Mouse (Mus musculus) megakaryocyte, embryonic 14.5 days (primary cell): ENCODE measurements around the gene Macrod1. TPM values are rescaled to one million over a fixed set of nuclear protein-coding genes. Genes with fewer than 3 reads are reported as not detected.

Experiments
- H3K27me3 ChIP-seq: replicated peaks from 2 replicates; pipeline ENCODE3; 2012; ENCODE audit warnings: inconsistent platforms
- H3K36me3 ChIP-seq: replicated peaks from 2 replicates; pipeline ENCODE3; 2012; ENCODE audit warnings: low read length, inconsistent platforms, mixed read lengths
- H3K4me1 ChIP-seq: 2 replicates; pipeline ENCODE4 v1.6.1; 2012; ENCODE audit warnings: inconsistent platforms
- H3K4me3 ChIP-seq: replicated peaks from 2 replicates; pipeline ENCODE3; 2012; ENCODE audit warnings: moderate library complexity, mild to moderate bottlenecking, inconsistent platforms
- H3K9me3 ChIP-seq: 2 replicates; pipeline ENCODE4 v1.6.1; 2012; ENCODE audit warnings: inconsistent platforms
- FLI1 ChIP-seq: IDR thresholded peaks from 2 replicates; pipeline ENCODE4 v1.6.1; 2012; ENCODE audit warnings: low read length, inconsistent platforms, mixed read lengths
- GATA1 ChIP-seq: IDR thresholded peaks from 3 replicates; pipeline ENCODE4 v1.6.1; 2012; ENCODE audit warnings: mixed read lengths, low read length, inconsistent platforms, borderline replicate concordance
- polyA plus RNA-seq: library from polyadenylated mRNA; stranded (reverse); fragments of >175 nt; gene quantifications from 2 replicates; pipeline ENCODE4 v1.2.3, GENCODE M21; 2012; ENCODE audit warnings: low replicate concordance; ENCODE audit not compliant: insufficient read depth

Gene Macrod1
- polyA plus RNA-seq, 1 experiment: 14.0 TPM

DNA sequence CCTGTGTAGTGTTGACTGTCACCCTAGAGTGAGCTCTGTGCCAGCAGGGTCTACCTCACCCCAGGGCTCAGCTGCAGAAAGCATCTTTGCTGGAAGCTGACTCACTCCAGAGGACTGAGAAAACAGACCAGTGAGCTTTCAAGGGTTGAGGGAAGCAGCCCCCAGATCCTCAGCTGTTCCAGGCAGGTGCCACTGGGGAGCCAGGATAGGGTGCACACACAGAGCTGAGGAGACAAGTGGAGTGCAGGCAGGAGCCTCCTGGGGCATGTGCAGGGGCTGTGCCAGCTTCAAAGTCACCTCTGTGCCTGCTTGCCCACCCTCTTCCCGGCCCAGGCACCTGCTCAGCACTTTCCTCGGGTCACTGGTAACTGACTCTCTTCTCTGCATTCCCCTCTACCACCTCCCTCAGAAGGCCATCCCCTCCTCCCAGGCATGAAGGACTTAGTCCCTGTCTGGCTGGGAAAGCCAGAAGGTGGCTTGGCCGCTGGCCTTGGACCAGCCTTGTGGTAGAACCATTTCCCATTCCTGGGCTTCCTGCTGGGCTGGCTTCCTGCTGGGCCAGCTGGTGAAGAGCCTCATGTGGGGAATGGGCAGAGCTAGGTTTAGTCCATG, 122.3 kb downstream of the Macrod1 start:
- TF ChIP-seq FLI1: no peak
- no peak for TF ChIP-seq GATA1
- peaks cover 17% of the 10 kb centered on the region for H3K4me1 ChIP-seq
- no peak overlapping the region for H3K4me3 ChIP-seq
- peaks cover 94% of the 10 kb centered on the region for H3K27me3 ChIP-seq
- H3K9me3 ChIP-seq: no peaks in the 10 kb centered on the region; the same call in 1 of the 2 replicates
- H3K36me3 ChIP-seq: no peaks in the 10 kb centered on the region

DNA sequence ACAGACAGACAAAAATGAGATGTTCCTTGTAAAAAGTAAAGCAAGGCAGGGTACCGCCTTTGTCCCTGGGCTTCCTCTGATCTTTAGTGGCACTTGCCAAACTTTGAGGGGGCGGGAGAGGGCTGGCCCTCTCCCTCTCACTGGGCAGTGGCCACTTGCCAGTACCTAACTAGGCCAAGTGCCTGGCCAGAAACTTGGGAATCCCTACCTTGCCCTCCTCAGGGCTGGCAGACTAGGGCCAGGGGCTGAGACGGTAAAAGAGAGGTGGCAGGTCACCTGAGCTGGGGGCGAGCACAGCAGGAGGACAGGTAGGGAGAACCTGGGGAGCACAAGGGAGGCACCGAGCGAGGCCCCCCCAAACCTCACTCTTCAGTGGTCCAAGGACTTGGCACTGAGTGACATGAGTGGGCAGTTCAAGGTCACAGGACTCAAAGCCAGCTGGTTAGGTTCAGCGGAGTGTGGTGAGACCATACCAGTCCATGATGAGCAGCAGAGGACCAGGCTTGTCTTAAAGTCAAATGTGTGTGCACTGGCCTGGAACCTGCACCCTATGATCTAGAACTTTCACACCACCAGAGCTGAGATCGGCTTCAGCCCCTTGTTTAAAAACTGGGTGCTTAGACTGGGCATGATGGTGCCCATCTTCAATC, 124.3 kb downstream of the Macrod1 start:
- no peaks in the 10 kb centered on the region for H3K9me3 ChIP-seq
- no peaks in the 10 kb centered on the region for H3K36me3 ChIP-seq
- TF ChIP-seq GATA1 (no peak), FLI1 (no peak)
- peaks cover 91% of the 10 kb centered on the region for H3K27me3 ChIP-seq
- peaks cover 17% of the 10 kb centered on the region for H3K4me1 ChIP-seq
- no peak overlapping the region for H3K4me3 ChIP-seq

DNA sequence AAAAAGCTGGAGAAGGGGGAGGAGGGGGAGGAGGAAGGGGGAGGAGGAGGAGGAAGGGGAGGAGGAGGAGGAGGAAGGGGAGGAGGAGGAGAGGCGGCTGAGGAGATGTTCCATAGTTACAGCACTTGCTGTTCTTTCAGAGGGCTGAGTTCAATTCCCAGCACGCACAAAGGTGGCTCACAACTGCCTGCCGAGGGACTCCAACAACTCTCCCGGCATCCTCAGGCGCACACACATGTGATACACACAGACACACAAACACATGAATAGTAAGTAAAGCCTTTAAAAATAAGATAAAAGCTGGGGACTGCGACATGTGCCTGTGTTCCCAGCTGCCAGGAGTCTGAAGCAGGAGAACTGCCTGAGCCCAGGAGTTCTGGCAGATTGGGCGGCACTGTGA, 124.9 kb downstream of the Macrod1 start:
- peaks cover 91% of the 10 kb centered on the region for H3K27me3 ChIP-seq
- peaks cover 20% of the 10 kb centered on the region for H3K4me1 ChIP-seq
- no peaks in the 10 kb centered on the region for H3K36me3 ChIP-seq
- TF ChIP-seq GATA1 (no peak), FLI1 (no peak)
- no peak overlapping the region for H3K4me3 ChIP-seq
- H3K9me3 ChIP-seq: no peaks in the 10 kb centered on the region

DNA sequence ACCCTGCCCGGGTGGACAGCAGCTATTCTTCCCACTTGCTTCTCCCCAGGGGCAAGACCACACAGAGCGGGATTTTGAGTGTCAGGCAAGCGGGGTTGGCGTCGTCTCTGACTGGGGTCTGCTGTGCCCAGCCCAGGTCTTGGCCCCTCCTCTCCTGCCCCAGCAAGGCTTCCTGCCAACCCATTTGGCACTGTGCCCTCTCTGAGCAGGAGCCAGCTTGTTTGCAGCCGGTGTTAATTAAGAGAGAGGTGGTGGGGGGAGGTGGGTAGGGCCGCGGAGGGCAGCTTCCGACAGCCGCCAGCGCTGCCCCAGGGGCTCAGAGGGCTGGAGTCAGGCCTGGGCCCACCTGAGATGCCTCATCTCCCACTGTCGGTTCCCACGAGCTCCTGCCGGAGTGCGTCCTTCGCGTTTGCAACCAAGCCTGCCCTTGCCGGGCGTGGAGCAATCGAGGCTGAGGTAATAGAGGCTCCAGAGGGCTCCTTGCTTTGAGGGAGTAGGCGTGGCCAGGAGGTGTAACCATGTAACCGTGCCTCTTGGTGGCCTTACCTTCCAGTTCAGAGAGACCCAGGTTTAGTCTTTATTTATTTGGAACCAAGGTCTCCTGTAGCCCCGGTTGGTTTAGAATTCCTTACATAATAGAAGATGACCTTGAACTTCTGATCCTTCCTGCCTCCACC, 125.8 kb downstream of the Macrod1 start:
- no peak for TF ChIP-seq GATA1
- no peak for TF ChIP-seq FLI1
- H3K4me3 ChIP-seq: no peak overlapping the region
- no peaks in the 10 kb centered on the region for H3K36me3 ChIP-seq
- H3K9me3 ChIP-seq: no peaks in the 10 kb centered on the region
- H3K4me1 ChIP-seq: peaks cover 26% of the 10 kb centered on the region
- H3K27me3 ChIP-seq: peaks cover 91% of the 10 kb centered on the region

DNA sequence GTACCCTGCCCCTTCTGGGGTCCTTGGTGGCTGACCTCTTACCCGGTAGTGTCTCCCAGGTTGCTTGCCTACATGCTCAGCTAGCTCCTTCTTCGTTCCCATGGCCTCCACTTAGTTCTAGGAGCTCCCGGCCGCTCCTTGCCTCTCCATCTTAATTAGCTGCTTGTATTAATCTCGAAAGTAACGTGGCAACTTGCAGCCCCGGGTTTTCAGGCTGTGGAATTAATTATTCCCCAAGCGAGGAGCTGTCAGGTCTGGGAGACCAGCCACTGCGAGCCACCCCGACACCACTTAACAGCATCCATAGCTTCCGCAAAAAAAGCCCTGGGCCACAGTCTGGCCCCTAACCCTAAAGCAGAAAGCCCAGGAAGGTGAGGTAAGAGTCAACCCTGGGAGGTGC, 126.8 kb downstream of the Macrod1 start:
- no peak for TF ChIP-seq FLI1
- no peak for TF ChIP-seq GATA1
- Histone ChIP-seq H3K4me1 (peaks cover 31% of the 10 kb centered on the region), H3K27me3 (peaks cover 90% of the 10 kb centered on the region), H3K36me3 (no peaks in the 10 kb centered on the region), H3K9me3 (no peaks in the 10 kb centered on the region), H3K4me3 (no peak overlapping the region)

DNA sequence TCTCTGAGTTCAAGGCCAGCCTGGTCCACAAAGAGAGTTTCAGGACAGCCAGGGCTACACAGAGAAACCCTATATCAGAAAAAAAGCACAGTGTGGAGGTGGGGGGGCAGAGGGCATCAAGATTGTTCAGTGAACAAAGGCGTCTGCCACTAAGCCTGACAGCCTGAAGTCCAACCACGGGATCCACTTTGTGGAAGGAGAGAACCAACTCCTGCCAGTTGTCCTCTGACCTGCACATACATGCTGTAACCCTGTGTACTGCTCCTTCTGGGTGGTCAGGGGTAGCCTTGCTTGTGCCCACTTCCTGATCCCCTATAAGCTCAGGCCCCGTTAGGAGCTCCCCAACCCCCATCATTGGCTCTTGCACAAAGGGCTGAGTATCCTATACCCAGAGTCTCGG, 128.4 kb downstream of the Macrod1 start:
- H3K4me3 ChIP-seq: no peak overlapping the region
- no peak for TF ChIP-seq FLI1
- TF ChIP-seq GATA1: no peak
- H3K27me3 ChIP-seq: peaks cover 86% of the 10 kb centered on the region
- no peaks in the 10 kb centered on the region for H3K9me3 ChIP-seq
- H3K36me3 ChIP-seq: no peaks in the 10 kb centered on the region
- H3K4me1 ChIP-seq: peaks cover 26% of the 10 kb centered on the region

DNA sequence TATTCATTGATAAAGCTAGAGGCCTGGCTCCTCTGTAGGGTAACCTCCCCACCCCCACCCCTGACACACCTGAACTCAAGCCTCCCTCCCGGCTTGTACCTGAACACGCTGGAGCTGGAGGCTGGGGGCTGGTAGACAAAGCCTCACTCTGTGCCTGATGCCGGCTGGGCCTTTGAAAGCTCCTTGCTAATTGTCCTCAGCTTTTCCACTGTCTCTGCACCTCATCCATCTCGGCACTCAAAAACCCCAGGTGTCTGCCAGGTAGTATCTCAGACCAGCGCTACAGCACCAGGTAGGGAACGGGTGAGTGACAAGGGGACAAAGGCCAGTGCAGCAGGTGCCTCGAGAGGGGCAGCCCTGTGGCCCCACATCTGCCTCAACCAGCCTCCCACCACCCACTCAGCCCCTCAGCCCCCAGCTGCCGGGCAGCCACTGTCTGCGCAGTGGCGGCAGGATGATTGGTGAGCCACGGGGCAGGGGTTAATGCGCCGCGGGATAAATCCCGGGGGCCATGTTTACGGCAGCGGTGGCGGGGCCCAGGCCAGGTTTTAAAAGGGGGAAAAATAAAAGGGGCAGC, 129.2 kb downstream of the Macrod1 start:
- Histone ChIP-seq H3K9me3 (no peaks in the 10 kb centered on the region), H3K4me1 (peaks cover 31% of the 10 kb centered on the region), H3K4me3 (no peak overlapping the region), H3K36me3 (no peaks in the 10 kb centered on the region), H3K27me3 (peaks cover 79% of the 10 kb centered on the region)
- TF ChIP-seq FLI1 (no peak), GATA1 (no peak)

DNA sequence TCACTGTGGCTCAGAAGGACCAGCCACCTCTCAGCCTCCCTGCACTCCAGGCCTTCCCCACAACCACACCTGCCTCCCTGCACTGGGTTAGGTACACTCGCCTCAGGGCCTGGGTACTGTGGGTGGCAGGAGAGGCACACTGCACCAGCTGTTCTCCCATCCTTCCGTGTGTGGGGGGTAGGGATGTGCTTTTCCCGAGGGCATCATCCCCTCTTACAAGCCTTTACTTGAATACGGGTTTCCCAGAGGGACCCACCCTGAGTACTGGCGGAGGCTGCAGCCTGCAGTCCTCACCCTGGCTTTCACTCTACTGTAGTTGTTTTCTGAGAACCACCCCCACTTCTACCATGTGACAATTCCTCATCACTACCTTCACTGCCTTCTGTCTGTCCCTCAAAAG, 130.5 kb downstream of the Macrod1 start:
- H3K9me3 ChIP-seq: no peaks in the 10 kb centered on the region
- peaks cover 76% of the 10 kb centered on the region for H3K27me3 ChIP-seq
- peaks cover 36% of the 10 kb centered on the region for H3K4me1 ChIP-seq
- TF ChIP-seq FLI1 (no peak), GATA1 (no peak)
- no peaks in the 10 kb centered on the region for H3K36me3 ChIP-seq
- H3K4me3 ChIP-seq: peak overlapping the region; percentile 46

DNA sequence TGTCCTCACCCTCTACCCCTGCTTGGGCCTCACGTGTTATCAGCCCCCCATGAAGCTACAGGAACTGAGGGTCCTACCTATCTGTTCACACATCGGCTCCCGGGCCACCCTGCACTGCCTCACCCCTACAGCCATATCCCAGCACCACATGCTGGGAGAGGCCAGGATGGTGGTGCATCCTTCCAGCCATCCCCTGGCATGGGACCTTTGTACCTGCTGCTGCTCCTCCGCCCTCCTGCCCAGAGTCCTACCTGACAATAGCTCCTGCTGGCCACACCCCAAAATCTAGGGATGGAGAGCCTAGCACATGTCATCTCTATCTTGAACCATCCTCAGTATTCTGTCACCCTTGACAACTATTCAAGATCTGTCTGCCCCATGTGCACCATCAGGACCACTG, 132.4 kb downstream of the Macrod1 start:
- Histone ChIP-seq H3K27me3 (peaks cover 75% of the 10 kb centered on the region), H3K4me1 (peaks cover 31% of the 10 kb centered on the region), H3K36me3 (no peaks in the 10 kb centered on the region), H3K9me3 (no peaks in the 10 kb centered on the region), H3K4me3 (peak overlapping the region; percentile 31)
- TF ChIP-seq FLI1 (no peak), GATA1 (no peak)

DNA sequence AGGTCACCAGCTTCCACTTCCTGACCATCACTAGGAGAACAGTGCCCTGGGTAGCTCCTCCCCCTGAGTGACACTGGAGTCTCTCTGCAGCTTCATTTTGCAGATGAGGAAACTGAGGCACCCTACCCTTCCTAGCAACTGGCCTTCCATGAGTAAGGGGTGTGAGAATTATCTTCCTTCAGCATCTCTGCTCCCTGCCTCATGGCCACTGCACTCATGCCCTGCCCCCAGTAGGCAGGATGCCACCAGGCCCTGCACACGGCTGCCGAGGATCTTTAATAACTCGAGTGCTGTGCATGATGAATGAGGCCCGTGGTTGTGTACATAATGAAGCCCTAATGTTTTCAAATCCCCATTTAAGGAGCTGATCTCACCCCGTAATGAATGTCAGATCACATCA, 134.4 kb downstream of the Macrod1 start:
- TF ChIP-seq GATA1 (no peak), FLI1 (no peak)
- Histone ChIP-seq H3K9me3 (no peaks in the 10 kb centered on the region), H3K27me3 (peaks cover 61% of the 10 kb centered on the region), H3K4me3 (no peak overlapping the region), H3K4me1 (peaks cover 37% of the 10 kb centered on the region), H3K36me3 (peaks cover 6% of the 10 kb centered on the region)
